Mouse (Mus musculus) erythroblast, embryonic 14.5 days (primary cell): Measurements from ENCODE around the gene Dus2. TPM values are rescaled to one million over a fixed set of nuclear protein-coding genes. Genes with fewer than 3 reads are reported as not detected.
A peak's percentile ranks its signal among the peaks of the same experiment; 100 is the strongest.
"Not testable (repeated sequence)": the region's sequence is repeated elsewhere in the genome, so short reads cannot be mapped to it uniquely, and the experiment has no call there.

Experiments used
- H3K27me3 ChIP-seq: 2 replicates; pipeline ENCODE4 v1.6.1; 2012; ENCODE audit warnings: inconsistent platforms; ENCODE audit not compliant: control insufficient read depth
- H3K36me3 ChIP-seq: 2 replicates; pipeline ENCODE4 v1.6.1; 2012; ENCODE audit warnings: mild to moderate bottlenecking, inconsistent platforms; ENCODE audit not compliant: control insufficient read depth
- H3K4me1 ChIP-seq: 2 replicates; pipeline ENCODE4 v1.6.1; 2012; ENCODE audit warnings: inconsistent platforms; ENCODE audit not compliant: control insufficient read depth
- H3K4me3 ChIP-seq: replicated peaks from 2 replicates; pipeline ENCODE3; 2012; ENCODE audit warnings: moderate library complexity, mild to moderate bottlenecking, inconsistent platforms
- H3K9me3 ChIP-seq: 2 replicates; pipeline ENCODE4 v1.6.1; 2012; ENCODE audit warnings: low read length, inconsistent platforms, mixed read lengths; ENCODE audit not compliant: control insufficient read depth
- GATA1 ChIP-seq: IDR thresholded peaks from 2 replicates; pipeline ENCODE4 v1.6.1; 2012; ENCODE audit warnings: low read length, inconsistent platforms, mixed read lengths
- TAL1 ChIP-seq: IDR thresholded peaks from 3 replicates; pipeline ENCODE4 v1.6.1; 2012; ENCODE audit warnings: low read length, inconsistent platforms, mixed read lengths
- polyA plus RNA-seq: library from polyadenylated mRNA; stranded (reverse); fragments of >175 nt; gene quantifications from 2 replicates; pipeline ENCODE4 v1.2.3, GENCODE M21; 2012

The Dus2 gene
- polyA plus RNA-seq, 1 experiment = 0.47 TPM

- H3K36me3 ChIP-seq = peaks cover 8% of the 10 kb centered on the region
- no peak for TF ChIP-seq TAL1
- H3K9me3 ChIP-seq = no peaks in the 10 kb centered on the region
- H3K27me3 ChIP-seq = no peaks in the 10 kb centered on the region
- no peak within 1 kb of the TSS for H3K4me3 ChIP-seq
- peaks cover 30% of the 10 kb centered on the region for H3K4me1 ChIP-seq
These were observed 14.7 kb downstream of the Dus2 start, which contains the start of gene Dpep2nb for GRCm38 (mm10) chr8:106005875-106006274. Gene Dpep2nb (minus strand): TSS chr8:106005975.

GRCm38 (mm10) chr8:106006413-106006812 lies 15.3 kb downstream of the Dus2 start:
- no peak overlapping the region for H3K4me3 ChIP-seq
- no peaks in the 10 kb centered on the region for H3K27me3 ChIP-seq
- no peaks in the 10 kb centered on the region for H3K9me3 ChIP-seq
- H3K36me3 ChIP-seq = peaks cover 8% of the 10 kb centered on the region
- TF ChIP-seq GATA1 (no peak), TAL1 (no peak)
- peaks cover 35% of the 10 kb centered on the region for H3K4me1 ChIP-seq

GRCm38 (mm10) chr8:106007135-106007534 lies 16.0 kb downstream of the Dus2 start:
- peaks cover 8% of the 10 kb centered on the region for H3K36me3 ChIP-seq
- no peaks in the 10 kb centered on the region for H3K27me3 ChIP-seq
- H3K9me3 ChIP-seq = no peaks in the 10 kb centered on the region
- H3K4me1 ChIP-seq = peaks cover 42% of the 10 kb centered on the region
- TF ChIP-seq TAL1 (no peak), GATA1 (no peak)
- H3K4me3 ChIP-seq = no peak overlapping the region

DNA sequence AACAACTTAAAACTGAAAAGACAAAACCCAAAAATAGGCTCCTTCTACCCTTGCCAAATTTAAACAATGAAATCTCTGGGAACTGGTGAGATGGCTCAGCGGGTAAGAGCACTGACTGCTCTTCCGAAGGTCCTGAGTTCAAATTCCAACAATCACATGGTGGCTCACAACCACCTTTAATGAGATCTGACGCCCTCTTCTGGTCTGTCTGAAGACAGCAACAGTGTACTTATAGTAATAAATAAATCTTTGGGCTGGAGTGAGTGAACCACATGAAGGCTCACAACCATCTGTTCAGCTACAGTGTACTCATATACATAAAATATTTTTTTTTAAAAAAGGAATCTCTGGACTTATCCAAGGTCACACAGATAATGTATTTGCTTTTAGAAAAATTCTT lies 16.8 kb downstream of the Dus2 start:
- not testable (repeated sequence) for H3K36me3 ChIP-seq, H3K4me3 ChIP-seq, H3K9me3 ChIP-seq, H3K27me3 ChIP-seq
- peaks cover 48% of the 10 kb centered on the region for H3K4me1 ChIP-seq

DNA sequence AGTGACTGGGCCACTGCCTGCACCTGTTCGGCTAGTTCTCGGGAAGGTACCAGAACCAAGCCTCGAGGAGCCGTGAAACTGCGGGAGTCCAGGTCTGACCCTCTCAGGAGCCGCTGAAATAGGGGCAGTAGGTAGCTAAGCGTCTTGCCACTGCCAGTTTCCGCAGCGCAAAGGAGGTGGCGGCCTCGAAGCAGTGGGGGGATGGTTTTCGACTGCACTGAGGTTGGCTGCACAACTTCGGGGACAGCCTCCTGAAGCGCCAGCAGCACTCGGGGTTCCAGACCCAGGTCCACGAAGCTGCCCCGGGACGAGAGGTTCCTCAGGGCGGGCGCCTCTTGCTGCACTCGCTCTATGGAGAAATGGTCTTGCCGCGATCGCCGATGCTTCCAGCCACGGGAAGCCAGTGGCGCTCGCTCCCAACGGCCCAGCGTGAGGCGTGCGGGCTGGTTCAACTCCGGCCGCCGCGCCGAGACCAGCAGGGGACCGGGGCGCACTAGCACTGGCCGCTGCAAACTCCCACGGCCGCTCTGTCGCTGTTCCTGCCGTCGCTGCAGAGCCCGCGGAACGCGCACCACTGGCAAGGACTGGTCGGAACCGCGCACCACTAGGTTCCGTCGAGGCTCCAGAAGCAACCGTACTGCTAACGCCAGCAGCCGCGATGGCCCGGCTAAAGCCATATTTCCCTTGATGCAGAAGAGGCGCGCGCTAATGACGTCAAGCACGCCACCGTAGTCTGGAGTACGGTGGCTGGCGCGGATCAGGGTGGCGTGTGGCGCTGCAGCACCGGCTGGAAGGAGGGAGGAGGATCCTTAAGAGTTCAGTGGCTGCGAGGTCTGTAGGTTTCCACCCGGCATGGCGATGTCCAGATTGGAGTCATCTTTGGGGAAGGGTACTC lies 19.9 kb downstream of the Dus2 start:
- TF ChIP-seq TAL1 (no peak), GATA1 (no peak)
- H3K4me1 ChIP-seq = peaks cover 62% of the 10 kb centered on the region
- no peaks in the 10 kb centered on the region for H3K27me3 ChIP-seq

DNA sequence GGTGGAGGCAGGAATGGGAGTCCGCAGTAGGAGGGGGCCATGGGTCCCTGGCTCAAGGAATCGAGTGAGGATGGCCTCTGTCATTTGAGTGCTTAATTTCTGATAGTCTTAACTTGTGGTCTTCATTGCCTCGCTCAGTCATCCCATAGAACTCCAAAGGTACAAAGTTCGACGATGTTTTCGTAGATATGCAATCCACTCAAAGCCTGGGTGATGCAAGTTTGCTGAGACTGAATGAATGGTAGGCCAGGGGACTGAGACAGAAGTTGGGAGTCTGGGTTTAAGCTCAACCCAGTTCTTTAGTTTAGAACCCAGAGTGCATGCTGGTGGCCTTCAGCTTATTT lies 20.5 kb downstream of the Dus2 start, which contains the start of gene Ddx28:
Gene Ddx28 (minus strand): TSS at position 240 of the 344 bp plus-strand sequence.
- H3K9me3 ChIP-seq = no peaks in the 10 kb centered on the region
- peak within 1 kb of the TSS; percentile 90 for H3K4me3 ChIP-seq
- peaks cover 67% of the 10 kb centered on the region for H3K4me1 ChIP-seq
- TF ChIP-seq GATA1 (no peak), TAL1 (no peak)
- H3K27me3 ChIP-seq = no peaks in the 10 kb centered on the region
- H3K36me3 ChIP-seq = peaks cover 25% of the 10 kb centered on the region

More for the DNA sequence above, 19.9 kb downstream of the Dus2 start:
- Histone ChIP-seq H3K4me3 (peak overlapping the region; percentile 90), H3K9me3 (no peaks in the 10 kb centered on the region), H3K36me3 (peaks cover 21% of the 10 kb centered on the region)

DNA sequence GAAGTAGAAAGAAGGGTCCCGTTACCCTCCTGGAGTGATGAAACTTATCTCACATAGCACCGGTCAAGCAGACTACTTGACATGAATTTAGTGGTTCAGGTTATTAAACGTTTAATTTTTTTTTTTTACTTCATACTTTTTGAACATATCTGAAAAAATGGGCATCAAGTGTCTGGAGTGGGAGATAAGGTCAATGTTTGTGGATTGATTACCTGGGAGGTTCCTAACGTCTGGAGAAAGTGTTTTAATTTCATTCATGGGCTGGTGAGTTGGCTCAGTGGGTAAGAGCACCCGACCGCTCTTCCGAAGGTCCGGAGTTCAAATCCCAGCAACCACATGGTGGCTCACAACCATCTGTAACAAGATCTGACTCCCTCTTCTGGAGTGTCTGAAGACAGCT lies 21.1 kb downstream of the Dus2 start:
- H3K4me1 ChIP-seq = peaks cover 70% of the 10 kb centered on the region
- peaks cover 29% of the 10 kb centered on the region for H3K36me3 ChIP-seq
- not testable (repeated sequence) for H3K27me3 ChIP-seq

GRCm38 (mm10) chr8:106016284-106016683 lies 25.1 kb downstream of the Dus2 start:
- no peak for TF ChIP-seq TAL1
- TF ChIP-seq GATA1 = no peak
- Histone ChIP-seq H3K4me3 (no peak overlapping the region), H3K27me3 (no peaks in the 10 kb centered on the region), H3K4me1 (peaks cover 59% of the 10 kb centered on the region), H3K36me3 (peaks cover 51% of the 10 kb centered on the region), H3K9me3 (no peaks in the 10 kb centered on the region)

More for the DNA sequence above, 21.1 kb downstream of the Dus2 start:
- H3K4me3 ChIP-seq = peak overlapping the region; percentile 90
- not testable (repeated sequence) for H3K9me3 ChIP-seq

- TF ChIP-seq GATA1 (no peak), TAL1 (no peak)
- Histone ChIP-seq H3K36me3 (peaks cover 57% of the 10 kb centered on the region), H3K4me1 (peaks cover 51% of the 10 kb centered on the region), H3K9me3 (no peaks in the 10 kb centered on the region), H3K27me3 (no peaks in the 10 kb centered on the region), H3K4me3 (no peak overlapping the region)
These were observed 26.0 kb downstream of the Dus2 start for GRCm38 (mm10) chr8:106017130-106017529.

- Histone ChIP-seq H3K4me1 (peaks cover 43% of the 10 kb centered on the region), H3K36me3 (peaks cover 60% of the 10 kb centered on the region), H3K27me3 (no peaks in the 10 kb centered on the region), H3K9me3 (no peaks in the 10 kb centered on the region), H3K4me3 (no peak overlapping the region)
- no peak for TF ChIP-seq TAL1
- no peak for TF ChIP-seq GATA1
These were observed 26.9 kb downstream of the Dus2 start for GRCm38 (mm10) chr8:106018039-106018438.
